Mouse (Mus musculus): ENCODE measurements around the gene Phtf2. TPM values are rescaled to one million over a fixed set of nuclear protein-coding genes. Genes with fewer than 3 reads are reported as not detected.
"Not testable (repeated sequence)": the region's sequence is repeated elsewhere in the genome, so short reads cannot be mapped to it uniquely, and the experiment has no call there.

The Phtf2 gene
- total RNA-seq, 2 experiments from 2014 or later, result 10.8 to 12.1 TPM

GRCm38 (mm10) chr5:20765365-20765920, 116.5 kb downstream of the Phtf2 start:
- DNase-seq, result no peak

- not testable (repeated sequence) for DNase-seq
Measured at GRCm38 (mm10) chr5:20762441-20762840, 119.5 kb downstream of the Phtf2 start.

- DNase-seq, result no peak
Measured at GRCm38 (mm10) chr5:20760368-20761162, 121.4 kb downstream of the Phtf2 start.

GRCm38 (mm10) chr5:20759771-20760170, 122.2 kb downstream of the Phtf2 start:
- DNase-seq, result no peak

- no peak for DNase-seq
Measured at GRCm38 (mm10) chr5:20753963-20754362, 128.0 kb downstream of the Phtf2 start.

- no peak for DNase-seq
Measured at GRCm38 (mm10) chr5:20753096-20753495, 128.8 kb downstream of the Phtf2 start.

GRCm38 (mm10) chr5:20751696-20752095, 130.2 kb downstream of the Phtf2 start:
- DNase-seq, result no peak

- DNase-seq, result no peak
Measured at GRCm38 (mm10) chr5:20751000-20751399, 130.9 kb downstream of the Phtf2 start.

GRCm38 (mm10) chr5:20749535-20749934, 132.4 kb downstream of the Phtf2 start:
- DNase-seq, result no peak

- no peak for DNase-seq
Measured at GRCm38 (mm10) chr5:20748856-20749255, 133.1 kb downstream of the Phtf2 start.

GRCm38 (mm10) chr5:20748142-20748541, 133.8 kb downstream of the Phtf2 start:
- DNase-seq, result no peak

- no peak for DNase-seq
Measured at GRCm38 (mm10) chr5:20741936-20742335, 140.0 kb downstream of the Phtf2 start.

- DNase-seq, result no peak
Measured at GRCm38 (mm10) chr5:20741193-20741592, 140.7 kb downstream of the Phtf2 start.

- no peak for DNase-seq
Measured at GRCm38 (mm10) chr5:20738795-20739194, 143.1 kb downstream of the Phtf2 start.

- DNase-seq, result not testable (repeated sequence)
Measured at GRCm38 (mm10) chr5:20723226-20723625, 158.7 kb downstream of the Phtf2 start.

- no peak for DNase-seq
Measured at GRCm38 (mm10) chr5:20720201-20720900, 161.6 kb downstream of the Phtf2 start.

- not testable (repeated sequence) for DNase-seq
Measured at GRCm38 (mm10) chr5:20715980-20716379, 165.9 kb downstream of the Phtf2 start.

- DNase-seq, result not testable (repeated sequence)
Measured at GRCm38 (mm10) chr5:20714619-20715018, 167.3 kb downstream of the Phtf2 start.

- DNase-seq, result not testable (repeated sequence)
Measured at GRCm38 (mm10) chr5:20710845-20711244, 171.1 kb downstream of the Phtf2 start.
